Mouse (Mus musculus) T-cell, adult 2 months (primary cell): Measurements from ENCODE around the gene D630045J12Rik.

ENCODE experiments used
- DNase-seq: peaks from one replicate; pipeline ENCODE4 v3.0.0; 2022; ENCODE audit warnings: low spot score

Gene D630045J12Rik

DNA sequence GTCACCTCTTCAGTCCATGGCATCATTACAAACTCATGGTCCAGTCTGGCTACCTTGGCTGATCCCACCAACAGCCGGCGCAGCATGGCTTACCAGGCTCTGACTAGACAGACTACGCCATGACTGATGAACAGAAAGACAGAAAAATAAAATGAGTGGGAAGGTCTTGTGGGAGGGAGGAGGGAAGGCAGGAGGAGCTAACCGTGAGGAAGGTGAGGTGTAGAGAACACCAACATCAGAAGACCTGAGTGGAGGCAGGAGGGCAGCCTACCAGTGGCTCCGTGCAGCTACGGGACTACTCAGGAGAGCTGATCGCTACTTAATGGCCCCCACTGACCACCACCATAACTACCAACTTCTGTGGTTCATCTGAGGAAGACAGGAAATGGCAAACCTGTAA is 60.9 kb downstream of the D630045J12Rik start:
- no peak for DNase-seq

DNA sequence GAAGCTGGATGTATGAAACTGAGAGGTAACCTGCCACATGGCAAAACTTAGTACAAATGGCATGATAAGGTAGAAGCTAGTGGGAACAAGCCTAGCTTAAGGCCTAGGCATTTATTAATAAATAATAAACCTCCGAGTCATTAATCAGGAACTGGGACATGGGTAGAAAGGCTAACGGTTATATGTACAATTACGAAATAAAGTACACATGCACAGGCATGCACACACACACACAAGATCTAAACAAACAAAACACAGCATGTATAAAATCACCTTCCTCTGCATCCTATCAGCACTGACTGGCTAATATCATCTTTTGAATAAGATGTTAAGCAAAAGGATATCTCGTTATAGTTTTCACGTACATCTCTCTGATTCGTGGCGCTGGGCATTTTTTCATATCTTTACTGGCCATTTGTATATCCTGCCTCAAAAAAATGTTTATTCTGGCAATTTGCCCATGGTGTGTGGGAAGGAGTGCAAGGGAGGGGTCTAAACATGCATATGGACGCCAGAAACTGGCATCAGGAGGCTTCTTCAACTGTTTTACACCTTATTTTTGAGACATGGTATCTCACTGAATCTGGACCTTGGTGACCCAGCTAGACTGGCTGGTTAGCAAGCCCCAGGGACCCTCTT is 67.4 kb downstream of the D630045J12Rik start:
- DNase-seq, result no peak

DNA sequence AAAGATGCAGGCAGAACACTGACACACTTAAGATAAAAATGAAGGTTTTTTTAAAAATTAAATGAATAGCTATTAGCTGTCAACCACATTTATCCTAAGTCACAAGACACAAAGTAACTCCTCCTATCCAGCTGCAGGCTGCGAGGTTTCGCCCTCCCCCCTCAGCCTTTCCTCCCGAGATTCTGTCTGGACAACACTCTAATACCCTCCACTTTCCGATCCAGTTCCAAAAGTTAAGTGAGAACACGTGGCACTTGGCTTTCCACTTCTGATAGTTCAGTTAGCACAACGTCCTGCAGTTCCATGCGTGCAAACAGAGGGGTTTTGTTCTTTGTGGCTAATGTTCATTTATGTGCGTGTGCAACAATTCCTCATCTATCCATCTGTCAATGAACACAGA is 69.0 kb downstream of the D630045J12Rik start:
- DNase-seq, result no peak

DNA sequence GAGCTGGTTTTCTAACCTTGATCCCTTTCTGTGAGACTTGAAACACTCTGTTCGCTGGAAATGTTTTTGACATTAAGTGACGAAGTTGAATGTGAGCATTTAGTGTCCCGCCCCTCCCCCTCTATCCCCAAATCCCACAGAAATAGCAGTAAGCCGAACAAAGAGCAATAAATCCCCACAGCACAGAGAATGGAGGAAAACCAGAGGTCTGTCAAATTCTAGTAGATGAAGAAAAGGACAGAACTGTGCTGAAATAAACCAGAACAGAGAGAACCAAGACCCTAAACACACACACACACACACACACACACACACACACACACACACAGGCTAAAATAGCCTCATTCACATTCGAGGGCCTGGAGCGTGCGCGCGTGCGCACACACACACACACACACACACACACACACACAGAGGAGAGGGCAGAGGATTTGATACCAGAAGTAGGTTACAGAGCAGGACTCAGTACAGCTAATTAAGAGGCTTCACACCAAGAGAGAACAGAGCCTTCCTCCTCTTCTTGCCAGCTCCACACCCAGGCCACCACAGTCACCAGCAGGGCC is 72.0 kb downstream of the D630045J12Rik start:
- DNase-seq, result no peak

DNA sequence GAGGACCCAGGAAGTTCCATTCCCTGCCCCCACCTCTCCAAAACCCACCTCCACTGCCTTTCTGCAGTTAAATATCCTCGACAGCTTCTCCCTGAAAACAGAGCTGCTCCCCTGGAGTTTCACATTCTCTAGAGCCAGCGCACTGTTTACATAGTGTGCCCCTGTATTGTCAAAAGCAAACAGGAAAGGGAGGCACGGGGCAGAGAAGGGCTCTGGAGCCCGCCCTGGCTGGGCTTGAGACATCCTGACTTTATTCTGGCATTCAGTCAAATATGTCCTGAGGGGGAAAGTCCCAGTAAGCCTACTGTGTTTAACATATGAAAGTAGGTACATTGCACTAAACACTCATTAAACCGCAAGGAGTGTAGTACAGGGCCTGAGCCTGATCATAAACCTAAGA is 73.1 kb downstream of the D630045J12Rik start:
- DNase-seq, result no peak

DNA sequence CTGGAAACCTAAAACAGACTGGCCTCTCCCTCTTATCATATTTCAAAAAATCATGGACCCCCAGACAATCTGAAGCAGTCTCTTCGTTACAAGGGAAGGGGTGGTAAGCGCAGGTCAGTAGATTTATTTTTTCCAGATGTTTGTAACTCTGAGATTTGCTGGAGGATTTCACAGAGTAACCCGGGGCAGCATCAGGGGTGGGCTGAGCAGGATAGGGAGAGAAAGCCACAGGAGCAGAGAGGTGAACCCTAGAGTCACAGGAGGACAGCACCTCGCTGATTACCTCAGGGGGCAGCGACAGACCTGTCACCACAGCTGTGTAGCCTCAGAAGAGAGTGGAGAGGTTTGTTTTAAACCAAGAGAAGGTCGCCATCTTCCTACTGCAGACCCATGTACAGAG is 88.4 kb downstream of the D630045J12Rik start:
- DNase-seq, result no peak

DNA sequence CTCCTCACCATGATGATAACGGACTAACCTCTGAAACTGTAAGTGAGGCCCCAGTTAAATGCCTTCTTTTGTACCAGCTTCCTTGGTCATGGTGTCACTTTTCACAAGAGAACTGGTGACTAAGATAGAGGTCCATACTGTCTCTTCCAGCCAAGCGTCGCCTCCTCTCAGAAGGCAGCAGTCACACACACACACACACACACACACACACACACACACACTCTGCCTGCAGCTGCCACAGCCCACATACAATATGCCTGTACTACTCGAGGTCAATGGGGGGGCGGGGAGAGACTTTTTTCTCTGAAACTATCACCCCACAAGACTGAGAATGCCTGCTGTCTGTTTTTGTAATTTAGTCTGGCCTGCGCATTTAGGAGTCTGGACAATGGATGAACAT is 89.1 kb downstream of the D630045J12Rik start:
- no peak for DNase-seq

DNA sequence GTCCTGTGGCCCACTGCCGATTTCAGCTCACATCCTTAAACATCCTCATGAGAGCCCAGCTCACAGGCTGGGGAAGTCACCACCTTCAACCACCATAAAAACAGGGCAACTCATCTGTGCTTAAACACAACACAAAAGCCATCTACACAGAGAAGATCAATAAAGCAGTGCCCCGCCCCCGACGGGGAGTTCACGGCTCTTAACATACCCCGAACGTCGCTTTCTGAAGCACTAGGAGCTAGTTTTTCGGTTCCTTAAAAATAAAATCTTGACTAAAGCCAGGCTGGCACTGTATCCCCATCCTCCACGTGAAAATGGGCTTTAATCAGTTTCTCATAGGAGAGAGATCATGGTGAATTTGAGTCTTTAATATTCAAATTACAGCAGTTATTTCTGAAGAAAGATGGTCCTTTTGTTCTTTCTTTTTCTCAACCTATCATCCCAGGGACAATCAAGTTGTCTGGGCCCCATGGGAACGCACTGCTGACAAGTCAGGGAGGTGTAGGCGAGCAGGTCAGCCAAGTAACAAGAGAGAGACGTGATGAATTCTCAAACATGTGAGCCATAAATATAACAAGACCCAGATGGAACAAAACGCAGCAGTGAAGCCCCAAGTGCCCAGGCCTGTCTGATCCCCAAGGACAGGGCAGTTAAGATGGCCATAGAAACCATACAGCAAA is 90.8 kb downstream of the D630045J12Rik start:
- no peak for DNase-seq

DNA sequence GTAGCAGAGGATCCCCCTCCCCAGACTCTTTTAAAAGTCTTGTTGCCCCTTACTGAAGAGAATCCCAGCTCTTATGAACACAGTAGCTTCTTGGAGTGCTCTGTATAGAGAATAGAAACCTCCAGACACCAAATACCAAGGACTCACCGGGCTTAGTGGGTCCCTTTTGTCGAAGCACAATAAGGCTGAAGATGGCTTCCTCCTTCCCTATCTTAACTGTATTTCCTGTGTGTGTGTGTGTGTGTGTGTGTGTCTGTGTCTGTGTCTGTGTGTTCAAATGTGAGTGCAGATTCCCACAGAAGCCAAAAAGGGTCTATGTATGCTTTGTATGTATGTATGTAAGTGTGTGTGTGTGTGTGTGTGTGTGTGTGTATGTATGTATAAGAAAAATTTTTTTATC is 93.3 kb downstream of the D630045J12Rik start:
- no peak for DNase-seq

DNA sequence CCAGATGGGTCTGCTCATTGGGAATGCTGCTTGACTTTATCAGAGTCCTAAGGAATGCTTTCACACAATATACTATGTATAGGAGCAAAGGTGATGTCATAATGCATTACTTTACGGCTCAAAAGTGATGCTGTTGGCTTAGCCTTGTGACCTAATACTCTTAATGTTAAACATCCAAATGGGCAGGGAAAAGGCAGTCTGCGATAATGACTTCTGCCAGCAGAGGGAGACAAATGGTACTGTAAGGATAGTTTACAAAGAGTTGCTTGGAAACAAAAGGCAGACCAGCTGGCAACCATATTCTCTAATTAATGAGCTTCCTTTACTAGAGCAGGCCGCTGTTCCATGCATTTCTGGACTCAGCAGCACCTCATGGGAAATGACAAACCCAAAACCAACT is 93.7 kb downstream of the D630045J12Rik start:
- DNase-seq, result peak; percentile 60

DNA sequence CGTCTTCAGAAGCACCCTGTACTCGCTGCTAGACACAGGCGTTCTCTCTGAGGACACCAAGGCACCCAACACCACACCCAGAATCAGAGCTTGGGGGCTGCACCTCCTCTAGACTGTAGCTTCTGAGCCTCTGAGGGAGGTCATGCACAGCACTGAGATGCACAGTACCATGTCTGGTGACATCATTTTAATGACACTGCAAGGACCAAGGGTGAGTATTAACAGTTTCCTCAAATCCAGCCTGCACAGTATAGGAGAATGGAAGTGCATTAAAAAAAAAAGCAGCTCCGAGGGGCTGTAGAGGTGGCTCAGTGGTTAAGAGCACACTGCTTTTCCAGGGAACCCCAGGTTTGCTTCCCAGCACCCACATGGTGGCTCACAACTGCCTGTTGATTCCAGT is 94.2 kb downstream of the D630045J12Rik start:
- no peak for DNase-seq

DNA sequence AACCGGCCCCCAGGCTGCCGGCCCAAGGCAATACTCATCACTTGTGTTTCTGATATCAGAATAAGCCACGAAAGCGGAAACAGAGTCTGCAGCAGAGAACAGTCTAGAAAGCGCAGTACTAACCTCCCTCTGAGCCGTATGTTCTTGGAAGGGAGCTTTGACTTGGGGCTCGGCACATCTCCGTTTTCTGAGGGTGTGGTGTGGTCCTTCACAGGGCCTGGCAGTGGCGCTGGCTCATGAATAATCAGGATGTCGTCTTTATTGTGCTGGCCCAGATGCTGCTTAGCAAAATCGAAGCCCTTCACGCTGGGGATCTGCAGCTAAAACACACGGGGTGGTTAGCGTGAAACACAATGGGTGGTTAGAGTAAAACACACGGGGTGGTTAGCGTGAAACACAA is 95.9 kb downstream of the D630045J12Rik start:
- DNase-seq, result no peak

DNA sequence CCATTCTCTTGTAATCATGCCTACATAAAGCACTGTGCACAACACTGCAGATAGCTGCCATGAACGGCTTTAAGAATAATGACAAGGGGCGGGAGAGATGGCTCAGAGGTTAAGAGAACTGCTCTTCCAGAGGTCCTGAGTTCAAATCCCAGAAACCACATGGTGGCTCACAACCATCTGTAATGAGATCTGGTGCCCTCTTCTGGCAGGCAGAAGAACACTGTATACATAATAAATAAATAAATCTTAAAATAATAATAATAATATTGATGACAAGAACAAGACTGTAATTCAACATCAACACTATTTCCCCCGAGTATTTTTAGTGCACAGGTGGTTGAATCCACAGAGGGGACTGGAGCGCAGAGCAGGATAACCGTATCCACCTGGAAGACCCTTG is 97.6 kb downstream of the D630045J12Rik start:
- no peak for DNase-seq

DNA sequence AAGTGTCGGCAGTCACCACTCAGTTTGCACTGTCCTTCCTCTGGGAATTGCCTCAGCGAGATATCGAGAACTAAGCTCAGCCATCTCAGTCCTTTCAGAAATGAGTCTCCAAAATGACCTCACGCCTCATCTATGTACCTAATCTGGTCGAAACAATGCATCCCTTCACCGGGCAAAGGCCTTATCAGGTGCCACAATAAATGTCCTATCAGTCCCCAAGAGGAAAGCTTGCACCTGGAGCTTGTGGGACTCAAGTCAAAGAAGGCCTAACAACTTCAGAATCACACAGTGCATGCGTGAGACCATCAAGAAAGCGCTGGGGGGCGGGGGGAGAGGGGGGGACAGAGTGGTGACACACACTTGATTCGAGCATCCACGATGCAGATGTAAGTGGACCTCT is 101.5 kb downstream of the D630045J12Rik start:
- no peak for DNase-seq

DNA sequence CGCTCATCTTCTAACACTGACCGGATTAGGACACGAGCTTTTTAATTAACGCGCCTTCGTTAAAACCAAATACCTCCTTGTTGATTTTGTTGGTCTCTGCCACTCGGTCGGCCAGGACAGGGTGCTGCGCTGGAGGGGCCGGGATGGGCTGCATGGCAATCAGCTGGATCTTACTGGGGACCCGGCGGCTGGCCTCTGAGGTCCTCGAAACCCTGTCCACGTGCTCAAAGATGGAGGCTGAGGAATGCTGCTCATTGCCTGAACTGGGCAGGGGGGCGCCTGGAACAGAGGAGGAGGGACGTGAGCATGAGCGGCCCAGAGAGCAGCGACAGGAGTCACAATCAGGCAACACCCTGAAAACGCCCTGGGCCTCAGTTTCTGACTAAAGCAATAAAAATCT is 104.3 kb downstream of the D630045J12Rik start:
- no peak for DNase-seq

DNA sequence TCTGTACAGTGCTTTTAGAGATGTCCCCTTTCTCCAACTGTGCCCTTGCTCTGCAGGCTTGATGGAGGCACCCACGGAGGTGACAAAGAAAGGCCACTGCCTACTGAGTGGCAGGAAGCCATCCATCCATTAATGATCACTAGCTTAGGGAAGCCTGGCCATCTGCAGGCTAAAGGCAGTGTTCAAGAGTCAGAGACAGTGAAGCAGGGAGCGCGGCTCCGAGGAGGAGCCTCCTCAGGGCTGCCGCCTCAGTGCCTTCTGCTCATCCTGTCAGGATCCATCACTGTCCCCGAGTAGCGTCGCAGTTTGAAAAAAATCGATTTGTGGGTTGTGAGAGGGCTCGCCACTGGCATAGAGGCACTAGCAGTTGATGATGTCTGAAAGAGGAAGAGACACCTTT is 105.2 kb downstream of the D630045J12Rik start:
- DNase-seq, result no peak

DNA sequence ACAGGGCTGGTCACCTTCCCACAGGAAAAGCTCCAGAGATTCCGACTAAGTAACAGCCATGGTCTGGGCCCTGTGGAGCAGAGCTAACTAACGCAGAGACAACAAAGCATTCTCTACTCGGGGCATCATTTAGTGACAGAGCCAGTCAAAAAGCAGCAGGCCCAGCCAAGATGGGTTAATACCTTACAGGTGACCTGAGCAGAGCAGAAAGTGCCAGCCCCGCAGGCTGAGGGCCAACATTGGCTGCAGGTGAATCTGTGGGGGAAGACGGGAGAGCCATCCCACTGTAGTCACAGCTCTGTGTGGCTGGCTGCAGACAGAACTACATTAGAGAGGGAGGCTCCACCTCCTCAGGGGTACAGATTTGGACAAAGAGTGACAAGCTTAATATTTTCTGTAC is 106.5 kb downstream of the D630045J12Rik start:
- DNase-seq, result no peak

DNA sequence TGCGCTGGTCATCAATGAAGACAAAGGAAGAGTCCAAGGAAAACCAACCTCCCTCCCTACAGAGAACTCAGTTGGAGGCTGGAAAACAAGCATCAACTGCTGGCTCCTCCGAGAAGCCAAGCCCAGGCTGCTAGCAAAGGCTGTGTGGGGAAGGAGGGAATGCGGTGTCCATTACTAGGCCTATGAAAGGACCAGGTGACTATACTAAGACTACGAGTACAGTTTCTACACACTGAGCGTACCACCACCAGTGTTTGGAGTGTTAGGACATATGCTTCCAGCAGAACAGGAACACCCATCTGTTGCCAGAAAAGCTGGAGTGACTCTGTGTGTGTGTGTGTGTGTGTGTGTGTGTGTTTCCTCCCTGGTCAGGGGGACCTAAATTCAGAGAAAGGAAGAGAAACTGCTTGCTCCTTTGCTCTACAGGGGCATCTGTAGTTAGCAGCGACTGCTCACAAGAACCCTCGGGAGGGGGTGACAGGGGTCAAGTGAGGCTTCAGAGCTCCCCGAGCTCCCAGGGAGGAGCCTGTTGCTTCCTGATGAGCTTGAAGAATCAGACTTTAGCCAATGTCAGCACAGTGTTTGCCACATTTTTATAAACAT is 108.2 kb downstream of the D630045J12Rik start:
- no peak for DNase-seq

DNA sequence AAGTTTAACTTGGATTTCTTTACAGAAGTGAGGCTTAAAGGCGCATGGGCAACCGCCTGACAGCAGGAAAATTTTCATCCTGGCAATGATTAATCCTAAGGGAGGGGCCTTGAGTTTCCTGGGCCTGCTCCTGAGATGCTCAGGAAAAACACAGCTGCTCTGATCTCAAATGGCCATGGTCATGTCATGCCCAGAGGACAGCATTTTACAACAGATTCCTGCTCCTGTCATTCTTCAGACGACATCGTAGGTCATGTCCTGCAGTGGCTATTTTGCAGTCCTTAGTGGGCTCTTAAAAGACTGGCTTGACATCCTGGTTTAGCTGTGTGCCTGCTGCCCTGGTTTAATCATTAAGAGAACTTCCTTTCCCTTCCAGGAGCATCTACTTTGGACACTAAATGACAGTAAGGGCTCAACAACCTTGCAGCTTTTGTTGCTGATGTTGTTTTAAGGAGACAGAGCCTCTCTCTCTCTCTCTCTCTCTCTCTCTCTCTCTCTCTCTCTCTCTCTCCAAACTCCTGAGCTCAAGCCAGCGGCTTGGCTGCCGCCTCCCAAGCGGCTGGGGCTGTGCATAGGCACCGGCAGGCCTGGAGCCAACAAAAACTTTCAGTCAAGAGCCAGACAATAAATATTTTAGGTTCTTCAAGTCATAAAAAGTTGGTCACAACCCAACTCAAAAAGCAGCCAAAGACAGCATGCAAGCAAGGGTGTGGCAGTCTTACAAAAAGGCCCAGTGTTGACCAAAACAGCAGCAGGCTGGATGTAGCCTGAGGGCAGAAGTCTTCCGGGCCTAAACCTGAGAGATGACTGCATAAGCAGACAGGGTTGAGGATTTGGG is 109.4 kb downstream of the D630045J12Rik start:
- no peak for DNase-seq

DNA sequence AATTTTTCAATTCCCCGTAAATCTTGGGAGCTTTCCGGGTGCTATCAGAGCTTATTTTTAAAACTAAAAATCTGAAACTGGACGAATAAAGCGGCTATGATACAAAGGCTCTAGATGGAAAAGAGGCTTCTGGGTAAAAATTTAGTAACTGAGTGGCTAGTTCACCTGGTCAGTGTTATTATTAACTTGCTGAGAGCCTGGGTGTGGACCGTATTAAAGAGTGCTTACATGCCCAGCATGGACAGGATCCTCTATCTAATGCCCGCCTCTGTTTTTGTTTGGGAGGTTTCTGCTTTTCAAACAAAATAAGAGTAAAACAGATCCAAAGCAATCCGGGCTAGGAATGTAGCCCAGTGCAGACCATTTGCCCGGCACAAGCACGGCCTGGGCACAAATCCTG is 113.4 kb downstream of the D630045J12Rik start:
- no peak for DNase-seq

DNA sequence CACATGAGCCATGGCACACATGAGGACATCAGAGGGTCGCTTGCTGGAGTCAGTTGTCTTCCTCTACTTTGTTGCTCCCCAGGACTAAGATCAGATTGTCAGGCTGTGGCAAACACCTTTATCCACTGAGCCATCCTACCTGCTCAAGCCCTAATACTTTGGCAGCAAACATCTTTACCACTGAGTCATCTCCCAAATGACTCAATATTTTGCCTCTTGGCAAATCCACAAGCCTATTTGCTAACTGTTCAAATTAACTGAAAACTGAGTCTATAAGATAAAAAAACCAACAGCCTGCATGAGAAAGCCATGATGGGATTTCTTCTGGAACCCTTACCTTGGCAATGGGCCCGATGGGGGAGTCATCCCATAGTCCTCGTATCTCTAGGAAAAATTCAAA is 114.7 kb downstream of the D630045J12Rik start:
- DNase-seq, result no peak

DNA sequence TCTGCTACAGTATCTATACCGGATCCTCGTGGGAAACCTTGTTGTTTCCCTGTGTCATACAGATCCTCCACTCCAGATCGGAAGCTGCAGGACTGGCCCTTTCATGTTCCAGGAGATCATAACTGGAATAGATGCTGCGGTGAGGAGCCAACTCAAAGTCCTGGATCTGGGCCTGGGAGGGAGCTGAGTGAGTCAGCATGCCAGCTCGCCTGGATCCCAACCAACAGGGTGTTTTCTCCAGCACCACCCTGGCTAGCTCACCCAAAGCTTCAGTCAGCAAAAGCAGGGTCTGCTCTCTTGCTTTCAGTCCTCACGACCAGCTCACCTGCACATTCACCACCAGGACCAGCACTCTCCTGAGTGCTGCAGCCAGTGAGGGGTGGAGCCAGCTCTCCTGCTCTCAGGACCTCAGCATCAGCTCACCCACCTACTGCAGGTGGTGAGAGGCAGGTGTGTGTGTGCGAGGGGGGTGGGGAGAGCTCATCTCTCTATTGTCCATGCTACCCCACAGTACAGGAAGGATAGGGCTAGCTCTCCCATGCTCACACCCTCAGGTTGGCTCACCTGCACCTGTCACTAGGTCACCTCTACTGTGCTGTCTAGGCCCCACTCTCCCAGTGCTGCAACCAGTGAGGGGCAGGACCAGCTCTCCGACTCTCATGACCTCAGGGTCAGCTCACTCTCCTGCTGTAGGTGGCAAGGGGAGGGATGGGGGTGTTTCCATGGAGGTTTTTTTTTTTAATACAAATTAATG is 118.8 kb downstream of the D630045J12Rik start:
- no peak for DNase-seq
